Mouse (Mus musculus) erythroblast, embryonic 14.5 days (primary cell): ENCODE results near the gene Kdm1b.

Source experiments
- GATA1 ChIP-seq: IDR thresholded peaks from 2 replicates; pipeline ENCODE4 v1.6.1; 2012; ENCODE audit warnings: low read length, inconsistent platforms, mixed read lengths
- TAL1 ChIP-seq: IDR thresholded peaks from 3 replicates; pipeline ENCODE4 v1.6.1; 2012; ENCODE audit warnings: low read length, inconsistent platforms, mixed read lengths

- TF ChIP-seq TAL1: no peak
- TF ChIP-seq GATA1: no peak
Measured at GRCm38 (mm10) chr13:47043030-47043680, at the start of gene Kdm1b.
